Mouse (Mus musculus) hindbrain, embryonic 16.5 days (tissue): ENCODE measurements around the gene Mcfd2. TPM values are rescaled to one million over a fixed set of nuclear protein-coding genes. Genes with fewer than 3 reads are reported as not detected.

ENCODE experiments used
- ATAC-seq: fragments of 200-750 bp; cut with Nextera tagmentation; 2 replicates; pipeline ENCODE4 v1.8.0; 2017; ENCODE audit warnings: moderate TSS enrichment, moderate library complexity
- H3K27ac ChIP-seq: fragments of 300-500 bp; sonication (generic); 2 replicates; pipeline ENCODE4 v1.5.1; 2014; ENCODE audit warnings: low read depth, mild to moderate bottlenecking, control low read depth, low read length, moderate library complexity
- H3K27me3 ChIP-seq: fragments of 300-500 bp; sonication (generic); replicated peaks from 2 replicates; pipeline ENCODE4 v1.6.1; 2014; ENCODE audit warnings: low read length; ENCODE audit not compliant: control insufficient read depth, insufficient read depth
- H3K36me3 ChIP-seq: fragments of 300-500 bp; sonication (generic); 2 replicates; pipeline ENCODE4 v1.6.1; 2014; ENCODE audit warnings: mild to moderate bottlenecking, low read length, moderate library complexity, mixed read lengths; ENCODE audit not compliant: control insufficient read depth, insufficient read depth
- H3K4me1 ChIP-seq: fragments of 300-500 bp; sonication (generic); 2 replicates; pipeline ENCODE4 v1.6.1; 2014; ENCODE audit warnings: low read depth, low read length; ENCODE audit not compliant: control insufficient read depth, insufficient read depth
- H3K4me2 ChIP-seq: fragments of 300-500 bp; sonication (generic); 2 replicates; pipeline ENCODE4 v1.6.1; 2014; ENCODE audit warnings: mild to moderate bottlenecking, low read length, control low read depth, moderate library complexity
- H3K4me3 ChIP-seq: fragments of 300-500 bp; sonication (generic); 2 replicates; pipeline ENCODE4 v1.5.1; 2014; ENCODE audit warnings: mild to moderate bottlenecking, low read length, control low read depth, moderate library complexity
- H3K9ac ChIP-seq: fragments of 300-500 bp; sonication (generic); 2 replicates; pipeline ENCODE4 v1.6.1; 2014; ENCODE audit warnings: low read depth, mild to moderate bottlenecking, control low read depth, low read length, moderate library complexity
- H3K9me3 ChIP-seq: fragments of 300-500 bp; sonication (generic); 2 replicates; pipeline ENCODE4 v1.6.1; 2014; ENCODE audit warnings: mild to moderate bottlenecking, low read length, moderate library complexity; ENCODE audit not compliant: control insufficient read depth
- WGBS: fragments of 180-500 bp; shearing (Covaris S2); extraction: QIAGEN DNeasy Blood & Tissue Kit; methylation state at CpG from one replicate; pipeline ENCODE4 v1.1.7; 2014; 5-methylcytosine and 5-hydroxymethylcytosine counted together
- polyA plus RNA-seq: library from polyadenylated mRNA; unstranded; fragments of >200 nt; fragmentation: Nextera tagmentation; extraction: Ambion mirVana; gene quantifications from 2 replicates; pipeline ENCODE4 v1.2.1, GENCODE M21; 2015

The Mcfd2 gene
- polyA plus RNA-seq, 1 experiment from 2014 or later = 48.1 TPM

DNA sequence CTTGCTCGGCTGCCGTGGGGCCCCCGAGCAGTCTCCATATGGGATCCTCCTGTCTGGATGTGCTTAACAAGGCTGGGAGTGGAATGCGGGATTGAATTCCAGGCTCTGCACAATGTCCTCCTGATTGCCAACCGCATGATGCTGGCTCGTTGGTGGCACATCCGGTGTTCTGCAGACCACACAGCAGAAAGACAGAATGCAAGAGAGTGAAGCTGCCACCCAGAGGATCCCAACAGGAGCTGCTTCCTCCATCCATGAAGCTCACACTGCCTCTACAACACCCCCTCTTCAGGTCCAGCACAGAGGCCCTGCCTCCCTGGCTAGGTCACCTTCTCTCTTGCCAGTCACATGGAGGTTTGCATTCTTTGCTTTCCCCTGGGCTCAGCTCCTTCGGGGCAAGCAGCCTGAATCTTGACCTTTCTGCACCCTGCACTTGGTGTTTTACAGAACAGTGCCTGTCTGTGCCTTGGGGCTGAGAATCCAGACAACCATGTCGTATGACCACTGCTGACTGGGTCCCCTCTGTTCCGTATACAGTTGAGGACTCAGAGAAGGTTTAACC is 39.6 kb downstream of the Mcfd2 start:
- no peak overlapping the region for H3K4me3 ChIP-seq
- H3K4me2 ChIP-seq = no peak overlapping the region
- H3K27me3 ChIP-seq = no peaks in the 10 kb centered on the region
- no peaks in the 10 kb centered on the region for H3K36me3 ChIP-seq
- no peak overlapping the region for H3K27ac ChIP-seq
- H3K9me3 ChIP-seq = no peaks in the 10 kb centered on the region
- no peak for ATAC-seq
- no peak overlapping the region for H3K9ac ChIP-seq
- no peaks in the 10 kb centered on the region for H3K4me1 ChIP-seq
- 81% methylated on average over 10 of the region's 10 CpGs for WGBS

DNA sequence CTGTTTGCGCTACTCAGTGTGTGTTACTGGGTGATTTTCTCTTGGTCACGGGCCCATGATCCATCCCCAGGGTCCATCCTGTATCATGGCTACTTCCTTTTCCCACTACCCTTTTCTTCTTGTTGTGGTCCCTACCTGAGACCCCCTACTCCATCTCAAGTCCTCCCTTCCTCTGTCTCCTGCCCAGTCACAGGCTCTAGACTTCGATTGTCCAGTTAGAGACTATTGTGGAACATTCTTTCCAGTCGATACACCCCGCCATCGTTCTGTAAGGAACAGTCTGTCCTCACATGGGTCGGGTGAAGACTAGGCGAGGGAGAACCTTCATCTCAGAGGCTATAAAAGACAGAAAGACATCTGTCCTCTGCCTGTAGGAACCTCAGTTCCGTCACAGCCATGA is 40.4 kb downstream of the Mcfd2 start:
- no peak for ATAC-seq
- no peaks in the 10 kb centered on the region for H3K4me1 ChIP-seq
- no peaks in the 10 kb centered on the region for H3K9me3 ChIP-seq
- H3K9ac ChIP-seq = no peak overlapping the region
- no peak overlapping the region for H3K4me3 ChIP-seq
- no peaks in the 10 kb centered on the region for H3K27me3 ChIP-seq
- WGBS = 89% methylated on average over 9 of the region's 9 CpGs
- no peak overlapping the region for H3K4me2 ChIP-seq
- H3K27ac ChIP-seq = no peak overlapping the region
- H3K36me3 ChIP-seq = no peaks in the 10 kb centered on the region

DNA sequence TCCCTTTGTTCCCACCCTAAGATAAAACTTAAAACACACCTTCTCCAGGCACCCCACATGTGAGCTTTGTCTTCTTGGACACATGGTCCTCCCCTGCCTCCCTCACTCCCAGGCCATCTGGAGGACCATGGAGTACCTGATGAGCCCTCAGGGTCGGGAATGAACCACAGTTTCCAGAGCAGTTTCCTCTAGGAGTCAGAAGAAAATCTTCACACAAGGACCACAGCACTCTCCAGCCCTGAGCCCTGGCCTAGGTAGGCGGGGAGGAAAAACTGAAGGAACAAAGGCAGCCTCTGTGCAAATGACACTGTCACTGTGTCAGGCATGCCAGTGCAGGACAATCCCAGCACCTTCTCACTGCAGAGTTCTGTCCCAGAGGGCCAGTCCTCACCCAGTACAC is 41.3 kb downstream of the Mcfd2 start:
- Histone ChIP-seq H3K4me2 (no peak overlapping the region), H3K27me3 (no peaks in the 10 kb centered on the region), H3K27ac (no peak overlapping the region), H3K4me3 (no peak overlapping the region), H3K9ac (no peak overlapping the region), H3K36me3 (no peaks in the 10 kb centered on the region), H3K4me1 (no peaks in the 10 kb centered on the region), H3K9me3 (no peaks in the 10 kb centered on the region)
- 55% methylated on average over 2 of the region's 2 CpGs for WGBS
- no peak for ATAC-seq

DNA sequence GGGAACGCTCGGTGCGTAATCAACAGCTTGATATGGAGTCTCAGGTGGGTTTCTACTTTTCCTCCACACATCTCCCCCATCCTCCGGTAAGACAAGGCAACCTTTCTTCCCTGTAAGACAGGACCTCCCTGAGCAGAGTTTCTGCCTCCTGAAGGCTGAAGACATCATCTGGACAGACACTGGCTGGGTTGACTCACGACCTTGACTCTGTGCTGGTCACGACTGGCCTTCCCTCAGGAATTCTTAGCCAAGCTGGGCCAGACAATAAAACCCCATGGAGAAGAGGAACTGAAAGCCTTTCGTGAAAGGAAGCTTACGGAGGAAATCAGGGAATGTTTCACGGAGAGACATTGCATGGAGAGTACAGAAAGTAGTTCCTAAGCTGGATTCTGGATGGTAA is 46.3 kb downstream of the Mcfd2 start:
- Histone ChIP-seq H3K27me3 (no peaks in the 10 kb centered on the region), H3K27ac (no peak overlapping the region), H3K4me3 (no peak overlapping the region), H3K4me1 (no peaks in the 10 kb centered on the region), H3K4me2 (no peak overlapping the region), H3K9me3 (no peaks in the 10 kb centered on the region), H3K36me3 (no peaks in the 10 kb centered on the region), H3K9ac (no peak overlapping the region)
- no peak for ATAC-seq
- WGBS = 82% methylated on average over 9 of the region's 9 CpGs

DNA sequence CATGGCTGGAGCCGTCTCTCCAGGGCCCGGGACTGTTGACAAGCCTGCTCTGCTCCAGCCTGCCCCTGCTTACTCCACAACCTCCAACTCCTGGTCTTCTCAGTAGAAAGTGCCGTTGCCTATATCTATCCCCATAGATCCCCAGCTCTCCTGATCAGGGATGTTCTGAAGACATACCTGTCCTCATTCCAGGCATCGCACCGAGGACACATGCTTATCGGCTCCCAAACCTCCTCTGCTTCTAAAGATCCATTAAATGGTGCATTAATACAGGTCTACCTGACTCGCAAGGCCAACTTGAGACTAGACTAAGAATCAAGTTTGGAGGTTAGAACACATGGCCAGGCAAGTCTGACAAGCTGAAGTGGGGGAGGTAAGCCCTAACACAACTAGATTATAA is 51.2 kb downstream of the Mcfd2 start:
- H3K9me3 ChIP-seq = no peaks in the 10 kb centered on the region
- no peaks in the 10 kb centered on the region for H3K36me3 ChIP-seq
- WGBS = 95% methylated on average over 7 of the region's 7 CpGs
- H3K9ac ChIP-seq = no peak overlapping the region
- no peak for ATAC-seq
- no peak overlapping the region for H3K27ac ChIP-seq
- no peaks in the 10 kb centered on the region for H3K27me3 ChIP-seq
- H3K4me1 ChIP-seq = no peaks in the 10 kb centered on the region
- no peak overlapping the region for H3K4me3 ChIP-seq
- no peak overlapping the region for H3K4me2 ChIP-seq

DNA sequence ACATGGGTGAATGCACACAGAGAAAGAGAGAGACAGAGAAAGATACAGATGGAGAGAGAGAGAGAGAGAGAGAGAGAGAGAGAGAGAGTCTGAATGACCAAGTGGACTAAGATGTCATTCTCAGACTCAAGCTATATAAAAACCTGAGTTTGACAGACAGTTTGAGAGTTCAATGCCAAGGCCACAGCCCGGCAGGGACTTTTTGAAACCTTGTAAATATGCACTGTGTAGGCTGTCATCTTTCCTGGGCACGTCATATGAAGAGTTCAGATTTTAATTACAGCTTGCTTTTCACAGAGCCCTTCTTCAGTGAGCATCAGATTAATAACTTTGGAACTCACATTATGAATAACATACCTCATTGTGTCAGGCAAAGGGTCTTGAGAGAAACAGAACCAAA is 55.2 kb downstream of the Mcfd2 start:
- H3K27me3 ChIP-seq = no peaks in the 10 kb centered on the region
- H3K9ac ChIP-seq = no peak overlapping the region
- H3K4me1 ChIP-seq = no peaks in the 10 kb centered on the region
- no peak overlapping the region for H3K27ac ChIP-seq
- no peak overlapping the region for H3K4me3 ChIP-seq
- WGBS = 70% methylated on average over 2 of the region's 2 CpGs
- no peaks in the 10 kb centered on the region for H3K36me3 ChIP-seq
- H3K9me3 ChIP-seq = no peaks in the 10 kb centered on the region
- no peak overlapping the region for H3K4me2 ChIP-seq
- no peak for ATAC-seq

DNA sequence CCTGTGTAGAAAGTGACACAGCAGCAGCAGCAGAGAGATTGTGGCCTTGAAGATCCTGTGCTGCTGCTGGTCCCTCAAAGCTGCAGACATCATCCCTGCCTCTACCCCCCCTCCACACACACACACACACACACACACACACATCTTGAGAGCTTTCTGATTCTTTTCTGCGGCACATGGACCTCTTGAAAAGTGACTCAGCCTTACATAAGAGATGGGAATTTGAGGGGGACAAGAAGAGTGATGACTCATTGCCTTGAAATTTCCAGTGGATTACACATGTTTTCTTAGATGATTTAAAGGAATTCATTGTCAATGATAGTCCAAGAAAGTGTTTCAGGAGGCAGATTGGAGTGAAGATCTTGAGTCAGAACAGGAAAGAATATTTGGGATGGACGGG is 58.9 kb downstream of the Mcfd2 start:
- Histone ChIP-seq H3K9ac (no peak overlapping the region), H3K27ac (no peak overlapping the region), H3K36me3 (no peaks in the 10 kb centered on the region), H3K4me1 (peaks cover 3% of the 10 kb centered on the region; the same call in 1 of the 2 replicates), H3K4me2 (no peak overlapping the region), H3K4me3 (no peak overlapping the region), H3K27me3 (no peaks in the 10 kb centered on the region), H3K9me3 (no peaks in the 10 kb centered on the region)
- no peak for ATAC-seq
- 92% methylated on average over 2 of the region's 2 CpGs for WGBS

Other genes with a start within 250 kb of the Mcfd2 start
- 34.2 and 35.3 TPM in 2 replicates for gene Pigf, start 240.5 kb downstream of the Mcfd2 start, polyA plus RNA-seq
- gene Cript, start 240.4 kb downstream of the Mcfd2 start, polyA plus RNA-seq = 182 and 203 TPM in 2 replicates
- gene Socs5, start 158.3 kb downstream of the Mcfd2 start, polyA plus RNA-seq = 13.1 and 13.2 TPM in 2 replicates
- 6.1 and 6.6 TPM in 2 replicates for gene Ttc7, start 17.0 kb upstream of the Mcfd2 start, polyA plus RNA-seq
- gene Stpg4, start 161.8 kb upstream of the Mcfd2 start, polyA plus RNA-seq = 0.19 TPM in 1 of 2 replicates, not detected in the other
- 2,782 and 3,155 TPM in 2 replicates for gene Calm2, start 181.0 kb upstream of the Mcfd2 start, polyA plus RNA-seq